Mouse (Mus musculus) A20 (cell line): ENCODE measurements around the gene Glrx5.

Experiments used
- DNase-seq: peaks from one replicate; pipeline ENCODE4 v3.0.0-alpha.2; 2011; ENCODE audit warnings: low read depth, low spot score

The Glrx5 gene

GRCm38 (mm10) chr12:105031081-105032058, 1.1 kb upstream of the Glrx5 start:
- DNase-seq, result peak; percentile 48

GRCm38 (mm10) chr12:105032832-105033775, 616 bp downstream of the Glrx5 start:
- peak; percentile 74 for DNase-seq

GRCm38 (mm10) chr12:105034130-105034769, 1.8 kb downstream of the Glrx5 start:
- DNase-seq, result no peak

GRCm38 (mm10) chr12:105038211-105038610, 5.7 kb downstream of the Glrx5 start:
- DNase-seq, result no peak

GRCm38 (mm10) chr12:105038918-105039317, 6.4 kb downstream of the Glrx5 start:
- DNase-seq, result no peak

GRCm38 (mm10) chr12:105039578-105040289, 7.2 kb downstream of the Glrx5 start:
- no peak for DNase-seq

- DNase-seq, result no peak
Measured at GRCm38 (mm10) chr12:105040950-105041349, 8.5 kb downstream of the Glrx5 start.

- no peak for DNase-seq
Measured at GRCm38 (mm10) chr12:105043081-105043480, 10.6 kb downstream of the Glrx5 start.

- no peak for DNase-seq
Measured at GRCm38 (mm10) chr12:105044775-105045174, 12.3 kb downstream of the Glrx5 start.

- DNase-seq, result no peak
Measured at GRCm38 (mm10) chr12:105048301-105048863, 15.9 kb downstream of the Glrx5 start.

GRCm38 (mm10) chr12:105049813-105050212, 17.3 kb downstream of the Glrx5 start:
- no peak for DNase-seq

- peak; percentile 62 for DNase-seq
Measured at GRCm38 (mm10) chr12:105050898-105051297, 18.4 kb downstream of the Glrx5 start.

- DNase-seq, result no peak
Measured at GRCm38 (mm10) chr12:105054041-105054440, 21.6 kb downstream of the Glrx5 start.

GRCm38 (mm10) chr12:105055308-105055707, 22.8 kb downstream of the Glrx5 start:
- no peak for DNase-seq

- DNase-seq, result no peak
Measured at GRCm38 (mm10) chr12:105060006-105060405, 27.5 kb downstream of the Glrx5 start.

GRCm38 (mm10) chr12:105063201-105064134, 31.0 kb downstream of the Glrx5 start:
- DNase-seq, result peak; percentile 5

- no peak for DNase-seq
Measured at GRCm38 (mm10) chr12:105064168-105064567, 31.7 kb downstream of the Glrx5 start.

GRCm38 (mm10) chr12:105065119-105065518, 32.6 kb downstream of the Glrx5 start:
- no peak for DNase-seq

- no peak for DNase-seq
Measured at GRCm38 (mm10) chr12:105066523-105066922, 34.0 kb downstream of the Glrx5 start.
